Mouse (Mus musculus) T-helper 2 cell (primary cell): ENCODE data around the gene Gm9964.
"Not testable (repeated sequence)": the region's sequence is repeated elsewhere in the genome, so short reads cannot be mapped to it uniquely, and the experiment has no call there.

Source experiments
- in situ Hi-C: fragments of 300-600 bp; cut with MboI, MseI; formaldehyde crosslinking; loops from one replicate; pipeline ENCODE4 v1.15.1; 2025; ENCODE audit warnings: high pct_unique_total_duplicates

Gene Gm9964

GRCm38 (mm10) chr11:79296856-79297491, at the start of gene Gm9964:
Gm9964 (minus strand) TSS chr11:79296906.
- in situ Hi-C loops: no loop called here

- in situ Hi-C loops: no loop called here
Measured at GRCm38 (mm10) chr11:79339808-79340781, 43.4 kb upstream of the Gm9964 start.

GRCm38 (mm10) chr11:79339234-79339807, 42.6 kb upstream of the Gm9964 start, which contains the start of gene Nf1:
Nf1 (plus strand) TSS chr11:79339693.
- in situ Hi-C loops: no loop called here

- in situ Hi-C loops: no loop called here
Measured at GRCm38 (mm10) chr11:79338621-79339020, 41.9 kb upstream of the Gm9964 start.

GRCm38 (mm10) chr11:79336722-79337267, 40.1 kb upstream of the Gm9964 start:
- in situ Hi-C loops: no loop called here

GRCm38 (mm10) chr11:79335077-79335476, 38.4 kb upstream of the Gm9964 start:
- in situ Hi-C loops: no loop called here

GRCm38 (mm10) chr11:79329585-79329984, 32.9 kb upstream of the Gm9964 start:
- in situ Hi-C loops: no loop called here

- in situ Hi-C loops: no loop called here
Measured at GRCm38 (mm10) chr11:79328060-79328459, 31.4 kb upstream of the Gm9964 start.

- in situ Hi-C loops: no loop called here
Measured at GRCm38 (mm10) chr11:79327106-79327505, 30.4 kb upstream of the Gm9964 start.

GRCm38 (mm10) chr11:79325663-79326062, 29.0 kb upstream of the Gm9964 start:
- in situ Hi-C loops: no loop called here

- in situ Hi-C loops: no loop called here
Measured at GRCm38 (mm10) chr11:79323985-79324685, 27.4 kb upstream of the Gm9964 start.

- in situ Hi-C loops: loop anchor here (10.0 kb wide), 1 partner anchor 155 kb away; no protein-coding TSS in a partner anchor
Measured at GRCm38 (mm10) chr11:79319807-79320206, 23.1 kb upstream of the Gm9964 start.

- in situ Hi-C loops: loop anchor here (10.0 kb wide), 1 partner anchor 152 kb away; no protein-coding TSS in a partner anchor
Measured at GRCm38 (mm10) chr11:79316807-79317345, 20.2 kb upstream of the Gm9964 start.

GRCm38 (mm10) chr11:79310467-79310866, 13.8 kb upstream of the Gm9964 start:
- in situ Hi-C loops: loop anchor here (10.0 kb wide), 1 partner anchor 146 kb away; no protein-coding TSS in a partner anchor

GRCm38 (mm10) chr11:79307560-79308200, 11.0 kb upstream of the Gm9964 start:
- in situ Hi-C loops: no loop called here

- in situ Hi-C loops: no loop called here
Measured at GRCm38 (mm10) chr11:79306996-79307395, 10.3 kb upstream of the Gm9964 start.

- in situ Hi-C loops: no loop called here
Measured at GRCm38 (mm10) chr11:79306510-79306909, 9.8 kb upstream of the Gm9964 start.

GRCm38 (mm10) chr11:79305697-79306340, 9.1 kb upstream of the Gm9964 start:
- in situ Hi-C loops: no loop called here

GRCm38 (mm10) chr11:79304245-79304644, 7.5 kb upstream of the Gm9964 start:
- in situ Hi-C loops: not testable (repeated sequence)

- in situ Hi-C loops: no loop called here
Measured at GRCm38 (mm10) chr11:79303109-79303508, 6.4 kb upstream of the Gm9964 start.
